Mouse (Mus musculus) G1E (cell line): ENCODE measurements at regions not wholly inside any gene's neighbourhood (a gene's known extent, or its start where the extent isn't known, plus 50 kb on each side); places are given as distances from the start of the nearest gene placed in this dataset.

Experiments
- CTCF ChIP-seq: IDR thresholded peaks from 2 replicates; pipeline ENCODE4 v1.5.1; 2012; ENCODE audit warnings: low read depth, low read length, inconsistent platforms, mixed read lengths
- GATA1 ChIP-seq: IDR thresholded peaks from 2 replicates; pipeline ENCODE4 v1.6.1; 2012; ENCODE audit warnings: borderline replicate concordance, low read length, inconsistent platforms, mixed read lengths

DNA sequence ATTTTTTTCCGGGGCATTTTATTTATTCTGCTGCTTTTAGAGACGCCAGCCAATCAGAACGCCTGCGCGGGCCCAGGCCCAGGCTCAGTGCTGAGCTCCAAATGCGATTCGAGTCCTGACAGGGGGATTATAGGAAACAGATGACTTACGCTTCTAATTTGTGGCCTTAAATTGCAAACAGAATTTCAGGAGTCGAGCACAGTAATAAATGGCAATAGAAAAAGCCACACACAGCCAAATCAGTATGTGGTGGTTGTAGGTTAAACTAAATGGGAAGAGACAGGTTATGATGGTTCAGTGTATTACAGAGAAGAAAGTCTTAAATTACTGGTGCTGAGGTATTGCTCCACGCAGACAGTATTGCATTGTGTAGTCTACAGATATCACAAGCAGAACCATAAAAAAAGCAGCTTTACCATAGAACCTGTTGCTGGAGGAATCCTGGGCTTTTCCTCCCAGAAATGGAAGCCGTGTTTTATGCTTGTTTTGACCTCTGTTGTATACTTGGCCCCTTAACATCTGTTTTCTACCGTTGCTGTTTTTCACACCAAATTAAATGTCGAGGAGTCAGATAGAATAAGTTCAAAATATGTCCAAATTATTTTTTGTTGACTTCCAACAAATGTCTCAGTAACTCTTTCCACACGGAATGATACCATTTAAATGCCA lies 110.2 kb upstream of the Zeb2 start:
- TF ChIP-seq CTCF (no peak), GATA1 (no peak)
